22 mouse cellular contexts compared by ENCODE assay signal in the genomic region with DNA sequence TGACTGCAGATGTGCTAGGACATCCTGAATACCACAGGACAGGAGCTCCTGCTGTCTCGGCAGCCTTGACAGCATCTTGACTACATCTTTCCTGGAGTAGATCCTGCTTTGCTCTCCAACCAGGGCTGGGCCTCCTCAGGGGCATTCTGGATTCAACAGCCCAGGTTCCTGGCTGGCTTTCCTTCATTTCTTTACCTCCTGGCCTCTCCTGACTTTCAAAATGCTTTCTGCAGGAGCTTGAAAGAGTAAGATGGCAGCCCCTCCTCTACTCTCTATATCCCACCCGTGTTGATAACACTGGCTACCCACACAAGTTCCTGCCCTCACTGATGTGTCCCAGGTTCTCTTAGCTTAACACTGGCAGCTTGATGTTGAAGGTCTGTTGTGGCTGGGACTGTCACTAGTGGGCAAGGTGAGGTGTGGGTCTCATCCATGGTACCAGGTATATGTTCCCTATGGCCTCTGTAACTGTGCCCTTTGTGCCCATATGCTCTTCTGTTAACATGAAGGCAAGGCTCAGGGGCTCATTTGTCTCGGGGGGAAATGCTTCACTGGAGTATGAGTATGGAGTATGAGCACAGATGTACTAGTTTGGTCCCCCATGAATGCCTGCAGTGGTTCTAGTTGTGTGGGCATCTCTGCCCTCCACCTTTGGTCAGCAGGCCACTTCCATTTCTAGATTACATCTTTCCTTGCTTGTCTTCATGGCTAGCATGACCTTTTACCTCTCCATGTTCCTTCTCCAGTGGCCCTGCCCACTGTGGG. TPM values are rescaled to one million over a fixed set of nuclear protein-coding genes. Genes with fewer than 3 reads are reported as not detected.
DNase-seq lines count a peak whose midpoint lies in the region; ATAC-seq and TF ChIP-seq lines count a peak whose summit lies in the region.
"Had no signal": no experiment of that assay in that cellular context is flagged by ENCODE, and none has a peak within 500 bp of the region (broad histone marks: within the 10 kb centered on the region; RNA-seq: fewer than 3 reads in every experiment).

No protein-coding gene starts in this region.

- TF ChIP-seq CTCF in left cerebral cortex, adult 2 months (IDR thresholded peaks at IDR 0.05) = no peak

- H3K9ac ChIP-seq in midbrain, embryonic 14.5 days (replicated peaks; ENCODE audit: low read length) = no peak overlapping the region
- no peak overlapping the region for H3K9ac ChIP-seq in limb, embryonic 11.5 days (ENCODE audit: low read length)
- H3K9ac ChIP-seq: embryonic facial prominence, embryonic 15.5 days; forebrain, embryonic 15.5 days; heart, embryonic 13.5 days; hindbrain, embryonic 12.5 days had no signal

- intact Hi-C loops in heart, postnatal 10 days (cut with DNase I) = loop anchor here (5.0 to 10.0 kb wide), 3 partner anchors 582 to 884 kb away; no protein-coding TSS in a partner anchor
- intact Hi-C loops in left cerebral cortex, adult 2 months (cut with DNase I) = no loop called here

- no peaks in the 10 kb centered on the region for H3K9me3 ChIP-seq in midbrain, embryonic 10.5 days (replicated peaks)
- no peaks in the 10 kb centered on the region for H3K9me3 ChIP-seq in midbrain, embryonic 14.5 days (ENCODE audit: control insufficient read depth, low read length)
- no peaks in the 10 kb centered on the region for H3K9me3 ChIP-seq in limb, embryonic 11.5 days (ENCODE audit: control insufficient read depth, low read length)
- H3K9me3 ChIP-seq: embryonic facial prominence, embryonic 15.5 days; forebrain, embryonic 10.5 days; forebrain, embryonic 15.5 days; heart, embryonic 13.5 days; hindbrain, embryonic 12.5 days had no signal

- ATAC-seq in midbrain, embryonic 14.5 days (ENCODE audit: low FRiP score, low TSS enrichment) = no peak
- no peak for ATAC-seq in limb, embryonic 11.5 days (ENCODE audit: insufficient number of reproducible peaks, low FRiP score, low TSS enrichment, low read depth)

- peaks cover 34% of the 10 kb centered on the region for H3K27me3 ChIP-seq in midbrain, embryonic 10.5 days (ENCODE audit: low read depth, poor library complexity, severe bottlenecking)
- no peaks in the 10 kb centered on the region; the same call in 1 of the 2 replicates for H3K27me3 ChIP-seq in midbrain, embryonic 14.5 days (ENCODE audit: control insufficient read depth, insufficient read depth, low read length)
- H3K27me3 ChIP-seq in limb, embryonic 11.5 days (ENCODE audit: control insufficient read depth, insufficient read depth, low read length) = 0 out of 2 replicates have a peak, but pooled peaks cover 2% of the 10 kb centered on the region
- H3K27me3 ChIP-seq: embryonic facial prominence, embryonic 15.5 days; forebrain, embryonic 15.5 days had no signal

- H3K4me1 ChIP-seq in midbrain, embryonic 10.5 days = peaks cover 9% of the 10 kb centered on the region; the same call in 1 of the 2 replicates
- H3K4me1 ChIP-seq in midbrain, embryonic 14.5 days (ENCODE audit: control insufficient read depth, insufficient read depth, low read length) = no peaks in the 10 kb centered on the region
- no peaks in the 10 kb centered on the region for H3K4me1 ChIP-seq in limb, embryonic 11.5 days (ENCODE audit: control insufficient read depth, insufficient read depth, low read length)
- H3K4me1 ChIP-seq: embryonic facial prominence, embryonic 15.5 days; forebrain, embryonic 10.5 days; forebrain, embryonic 15.5 days; heart, embryonic 13.5 days had no signal

- 70% methylated on average over 3 of the region's 3 CpGs for WGBS in midbrain, embryonic 10.5 days
- WGBS in midbrain, embryonic 14.5 days = 61% methylated on average over 3 of the region's 3 CpGs
- 77% methylated on average over 3 of the region's 3 CpGs for WGBS in limb, embryonic 11.5 days

- no peaks in the 10 kb centered on the region for H3K36me3 ChIP-seq in midbrain, embryonic 10.5 days
- no peaks in the 10 kb centered on the region for H3K36me3 ChIP-seq in midbrain, embryonic 14.5 days (ENCODE audit: control insufficient read depth, insufficient read depth, low read length)
- H3K36me3 ChIP-seq in limb, embryonic 11.5 days (ENCODE audit: control insufficient read depth, insufficient read depth, low read length) = no peaks in the 10 kb centered on the region
- H3K36me3 ChIP-seq: embryonic facial prominence, embryonic 15.5 days; forebrain, embryonic 10.5 days; forebrain, embryonic 15.5 days; heart, embryonic 13.5 days; hindbrain, embryonic 12.5 days had no signal

- no peak overlapping the region for H3K4me3 ChIP-seq in midbrain, embryonic 10.5 days
- no peak overlapping the region for H3K4me3 ChIP-seq in midbrain, embryonic 14.5 days (replicated peaks; ENCODE audit: low read depth, low read length)
- H3K4me3 ChIP-seq in limb, embryonic 11.5 days (ENCODE audit: low read depth, low read length) = no peak overlapping the region
- H3K4me3 ChIP-seq in left cerebral cortex, adult 2 months = no peak overlapping the region
- H3K4me3 ChIP-seq: embryonic facial prominence, embryonic 15.5 days; erythroblast, embryonic 14.5 days; forebrain, embryonic 10.5 days; forebrain, embryonic 15.5 days; heart, adult 2 months; heart, embryonic 13.5 days; hindbrain, embryonic 12.5 days had no signal

- peak; percentile 72 for DNase-seq in heart, adult 11 months
- DNase-seq in heart, postnatal 10 days = no peak
- DNase-seq in midbrain, embryonic 10.5 days (ENCODE audit: low spot score) = peak; percentile 9
- no peak for DNase-seq in midbrain, embryonic 14.5 days
- DNase-seq in testis, postnatal 10 days (ENCODE audit: low spot score) = peak; percentile 28
- no peak for DNase-seq in testis, postnatal 14 days (ENCODE audit: low spot score)
- peak; percentile 15 for DNase-seq in limb, embryonic 11.5 days (ENCODE audit: low spot score)
- no peak for DNase-seq in left cerebral cortex, adult 2 months (ENCODE audit: extremely low spot score in 1 of 2, low spot score in 2 of 2)

- H3K27ac ChIP-seq in midbrain, embryonic 10.5 days (replicated peaks) = no peak overlapping the region
- H3K27ac ChIP-seq in midbrain, embryonic 14.5 days (replicated peaks; ENCODE audit: low read depth, low read length) = no peak overlapping the region
- no peak overlapping the region for H3K27ac ChIP-seq in limb, embryonic 11.5 days (replicated peaks; ENCODE audit: low read depth, low read length)
- no peak overlapping the region for H3K27ac ChIP-seq in left cerebral cortex, adult 2 months
- H3K27ac ChIP-seq: embryonic facial prominence, embryonic 15.5 days; forebrain, embryonic 10.5 days; forebrain, embryonic 15.5 days; heart, adult 2 months; heart, embryonic 13.5 days; hindbrain, embryonic 12.5 days had no signal

- no peak overlapping the region for H3K4me2 ChIP-seq in midbrain, embryonic 14.5 days (ENCODE audit: low read length)
- no peak overlapping the region for H3K4me2 ChIP-seq in limb, embryonic 11.5 days (ENCODE audit: low read depth, severe bottlenecking)
- H3K4me2 ChIP-seq: embryonic facial prominence, embryonic 15.5 days; forebrain, embryonic 15.5 days; heart, embryonic 13.5 days; hindbrain, embryonic 12.5 days had no signal

RNA-seq across cellular contexts. Expression of gene Shh, which starts 16.7 kb away (rescaled TPM):
- not detected for total RNA-seq in heart, postnatal 10 days (2021)
- polyA plus RNA-seq in midbrain, embryonic 10.5 days (2016; fragmentation: Nextera tagmentation; extraction: Ambion mirVana) = 7.2 and 7.3 TPM in 2 replicates
- 0.58 and 1.9 TPM in 2 replicates for polyA plus RNA-seq in midbrain, embryonic 14.5 days (2014; fragmentation: Nextera tagmentation; extraction: Ambion mirVana)
- polyA plus RNA-seq in limb, embryonic 11.5 days (2014; fragmentation: Nextera tagmentation; extraction: Ambion mirVana) = 1.2 and 1.3 TPM in 2 replicates
- 1 to 10 TPM; 3.2 TPM for total RNA-seq in left cerebral cortex, adult 2 months (2021)
- total RNA-seq: common myeloid progenitor, adult 5-6 weeks; gastrocnemius, postnatal 10 days; gastrocnemius, postnatal 4 days; heart, adult 2 months; heart, postnatal 4 days; MEL had no signal
- polyA plus RNA-seq: C2C12; heart, adult 2 months; heart, postnatal 0 days had no signal

Comparison
In these comparisons a context has a peak if more than half of its experiments do, and no peak if none do; other contexts are left out.
1. DNase-seq: peak in heart, adult 11 months (single experiment), midbrain, embryonic 10.5 days (single experiment), testis, postnatal 10 days (single experiment) and limb, embryonic 11.5 days (single experiment); none in heart, postnatal 10 days (0 of 2), midbrain, embryonic 14.5 days (single experiment), testis, postnatal 14 days (single experiment) and left cerebral cortex, adult 2 months (0 of 2).